Mouse (Mus musculus): ENCODE results near the gene Otos. TPM values are rescaled to one million over a fixed set of nuclear protein-coding genes. Genes with fewer than 3 reads are reported as not detected.

Otos gene
- total RNA-seq, 4 experiments from 2014 or later, result 0.51 to 2.3 (median 1.8) TPM

DNA sequence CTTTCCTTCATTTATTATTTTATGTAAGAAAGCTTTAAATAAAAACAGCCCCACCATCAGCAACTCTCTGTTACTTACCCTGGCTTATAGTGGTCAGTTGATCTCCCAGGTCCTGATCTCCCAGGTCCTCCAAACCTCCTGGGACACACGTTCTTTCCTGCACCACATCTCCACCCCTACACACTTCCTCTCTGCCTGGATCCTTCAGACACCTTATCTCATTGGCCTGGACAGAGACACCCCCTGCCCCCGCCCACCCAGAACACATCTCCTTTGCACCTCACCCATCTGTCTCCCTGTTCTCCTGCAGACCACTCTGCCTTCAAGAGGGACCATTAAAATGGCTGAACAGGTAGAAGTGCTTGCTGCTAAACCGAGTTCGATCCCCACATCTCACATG, 1.6 kb downstream of the Otos start:
- no peak for DNase-seq (ENCODE audit: low spot score in 2 of 2)

DNA sequence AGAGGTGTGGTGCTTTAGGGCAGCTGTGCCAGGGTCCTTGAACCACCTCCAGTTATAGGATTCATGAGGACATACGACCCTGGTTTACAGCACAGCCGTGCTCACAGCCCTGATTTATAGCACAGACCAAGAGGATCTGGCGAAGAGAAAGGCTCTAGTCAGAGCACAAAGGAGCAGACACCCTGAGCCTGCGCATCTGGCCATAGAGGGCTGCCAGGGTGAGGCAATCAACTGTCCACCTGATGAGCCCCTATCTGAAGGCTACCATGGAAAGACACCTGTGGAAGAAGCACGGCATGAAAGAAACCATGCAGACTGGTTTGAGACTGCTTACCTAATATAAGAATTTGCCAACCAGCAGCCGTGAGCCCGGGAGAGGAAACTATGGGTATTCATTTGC, 2.0 kb downstream of the Otos start:
- DNase-seq (ENCODE audit: low spot score in 2 of 2), result no peak

- DNase-seq (ENCODE audit: low spot score in 2 of 2), result no peak
Measured at GRCm38 (mm10) chr1:92646111-92646510, 2.5 kb downstream of the Otos start.

DNA sequence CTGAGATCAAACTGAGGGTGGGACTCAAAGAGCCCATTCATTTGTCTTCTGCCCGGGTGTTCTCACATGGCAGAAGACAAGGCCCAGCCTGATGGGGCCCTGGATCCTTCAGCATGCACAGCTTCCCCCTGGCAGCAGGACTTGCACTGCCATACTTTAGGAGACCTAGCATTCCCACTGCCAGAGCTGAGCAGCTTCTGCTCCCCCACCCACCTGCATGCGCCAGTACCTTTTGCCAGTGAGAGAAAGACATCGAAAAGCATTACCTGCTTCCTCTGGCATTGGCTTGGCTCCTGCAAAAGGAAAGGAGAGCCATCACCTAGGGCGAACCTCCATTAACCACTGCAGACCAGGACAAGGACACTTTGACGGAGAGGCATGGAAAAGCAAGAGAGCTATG, 3.7 kb downstream of the Otos start:
- DNase-seq (ENCODE audit: low spot score in 2 of 2), result no peak

DNA sequence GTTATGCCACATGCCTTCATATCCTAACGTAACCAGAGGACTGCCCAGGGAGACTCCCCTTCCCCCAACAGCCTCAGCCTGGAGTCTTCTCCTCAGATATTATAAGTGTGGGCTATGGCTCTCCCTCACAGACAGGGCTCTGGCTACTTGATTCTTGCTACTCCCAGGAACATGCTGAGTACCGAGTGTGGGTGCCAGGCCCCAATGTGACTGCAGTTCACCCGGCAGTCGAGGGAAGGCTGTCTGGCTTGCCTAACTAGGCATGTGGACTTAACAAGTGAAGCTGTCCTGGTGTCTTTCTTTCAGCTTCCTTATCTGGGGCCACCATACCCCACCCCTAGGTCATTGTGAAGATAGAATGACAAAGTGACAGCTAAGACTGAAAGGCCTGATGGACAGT, 5.0 kb downstream of the Otos start:
- no peak for DNase-seq (ENCODE audit: low spot score in 2 of 2)

- DNase-seq (ENCODE audit: low spot score in 2 of 2), result peak; percentile 81 to 89
Measured at GRCm38 (mm10) chr1:92641514-92642272, 6.9 kb downstream of the Otos start, which contains the start of gene Cops9. Cops9 (minus strand) TSS chr1:92641985.

DNA sequence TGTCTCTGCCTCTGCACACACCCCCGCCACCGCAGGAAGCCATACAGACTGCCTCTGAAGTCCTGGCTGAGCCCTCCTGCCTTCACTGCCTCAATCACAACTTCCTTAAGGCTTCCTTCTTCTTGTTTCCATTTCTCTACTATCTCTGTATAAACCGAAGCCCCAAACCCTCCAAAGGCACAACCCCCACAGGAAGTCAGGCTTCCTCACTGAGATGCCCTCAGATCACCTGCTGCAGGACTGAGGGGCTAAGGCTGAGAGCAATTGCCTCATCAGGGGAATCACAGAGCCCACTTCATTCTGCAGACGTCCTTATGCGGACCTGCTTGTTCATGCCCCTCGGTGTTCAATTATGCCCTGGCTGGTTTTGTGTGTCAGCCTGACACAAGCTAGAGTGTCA, 8.2 kb downstream of the Otos start:
- DNase-seq (ENCODE audit: low spot score in 2 of 2), result no peak

DNA sequence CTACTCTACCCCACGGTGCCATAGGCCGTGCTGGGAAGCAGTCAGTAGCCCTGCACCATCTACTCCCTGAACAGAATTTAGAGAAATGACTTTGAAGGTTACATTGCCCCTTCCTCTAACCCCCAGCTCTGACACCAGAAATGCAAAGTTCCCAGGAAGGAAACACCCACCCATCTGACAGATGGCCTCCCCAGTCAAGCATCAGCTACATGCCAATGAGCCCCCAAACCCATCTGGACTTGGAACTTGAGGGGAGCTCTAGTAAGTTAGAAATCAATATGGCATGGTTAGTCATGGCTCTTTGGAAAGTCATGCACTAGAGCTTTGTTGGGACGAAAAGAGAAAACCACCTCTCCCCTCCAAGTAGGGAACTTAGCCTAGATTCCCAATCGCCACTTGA, 9.9 kb downstream of the Otos start:
- DNase-seq (ENCODE audit: low spot score in 2 of 2), result peak in 1 of 2 experiments; percentile 48

DNA sequence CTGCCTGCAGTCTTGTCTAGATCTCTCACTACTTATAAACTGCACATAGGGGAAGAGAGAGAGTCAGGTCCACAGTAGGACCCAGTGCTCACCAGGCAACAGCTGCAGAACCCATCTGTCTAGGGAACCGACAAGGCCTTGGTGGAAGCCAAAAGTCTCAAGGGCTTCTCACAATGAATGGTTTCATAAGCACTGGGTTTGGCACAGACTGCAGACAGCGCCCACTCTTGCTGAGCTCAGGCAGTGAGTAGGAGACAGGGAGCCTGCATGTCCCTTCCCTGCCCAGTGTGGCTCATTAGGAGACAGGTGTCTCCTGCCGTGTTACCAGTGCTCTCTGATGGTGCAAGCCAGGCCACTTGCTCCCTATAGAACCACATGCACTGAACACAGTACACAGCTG, 10.5 kb downstream of the Otos start:
- peak; percentile 81 to 83 for DNase-seq (ENCODE audit: low spot score in 2 of 2)

DNA sequence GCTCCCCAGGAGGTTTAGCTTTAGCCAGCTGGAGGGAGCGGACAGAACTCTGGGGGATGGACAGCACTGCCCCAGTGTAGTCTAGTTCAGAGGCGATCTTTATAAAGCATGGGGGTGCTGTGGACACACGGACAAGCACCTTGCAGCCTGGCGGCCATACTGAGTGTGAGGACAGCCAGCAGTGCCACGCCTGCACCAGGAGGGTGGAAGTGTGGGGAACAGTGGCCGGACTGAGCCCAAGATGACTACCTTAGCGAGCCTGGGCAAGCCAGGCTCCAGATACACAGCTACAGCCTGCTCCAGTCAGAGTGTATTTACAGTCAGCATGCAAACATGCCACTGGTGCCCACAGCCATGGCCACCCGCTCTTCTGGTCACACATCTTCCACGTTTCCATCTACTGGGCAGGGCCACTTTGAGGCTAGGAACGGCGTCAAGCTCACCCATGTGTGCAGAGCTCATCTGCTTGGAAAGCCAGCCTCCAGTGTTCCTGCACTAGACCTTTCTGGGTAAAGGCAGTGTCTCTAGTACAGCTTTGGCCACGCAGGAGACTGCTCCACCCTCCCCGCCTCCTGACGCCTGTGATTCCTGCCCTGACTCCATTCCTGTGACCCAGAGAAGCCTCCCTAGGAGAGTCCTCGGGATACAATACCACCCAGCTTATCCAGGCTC, 11.0 kb downstream of the Otos start:
- DNase-seq (ENCODE audit: low spot score in 2 of 2), result no peak

- DNase-seq (ENCODE audit: low spot score in 2 of 2), result no peak
Measured at GRCm38 (mm10) chr1:92636676-92637075, 12.0 kb downstream of the Otos start.

GRCm38 (mm10) chr1:92636015-92636414, 12.6 kb downstream of the Otos start:
- no peak for DNase-seq (ENCODE audit: low spot score in 2 of 2)

DNA sequence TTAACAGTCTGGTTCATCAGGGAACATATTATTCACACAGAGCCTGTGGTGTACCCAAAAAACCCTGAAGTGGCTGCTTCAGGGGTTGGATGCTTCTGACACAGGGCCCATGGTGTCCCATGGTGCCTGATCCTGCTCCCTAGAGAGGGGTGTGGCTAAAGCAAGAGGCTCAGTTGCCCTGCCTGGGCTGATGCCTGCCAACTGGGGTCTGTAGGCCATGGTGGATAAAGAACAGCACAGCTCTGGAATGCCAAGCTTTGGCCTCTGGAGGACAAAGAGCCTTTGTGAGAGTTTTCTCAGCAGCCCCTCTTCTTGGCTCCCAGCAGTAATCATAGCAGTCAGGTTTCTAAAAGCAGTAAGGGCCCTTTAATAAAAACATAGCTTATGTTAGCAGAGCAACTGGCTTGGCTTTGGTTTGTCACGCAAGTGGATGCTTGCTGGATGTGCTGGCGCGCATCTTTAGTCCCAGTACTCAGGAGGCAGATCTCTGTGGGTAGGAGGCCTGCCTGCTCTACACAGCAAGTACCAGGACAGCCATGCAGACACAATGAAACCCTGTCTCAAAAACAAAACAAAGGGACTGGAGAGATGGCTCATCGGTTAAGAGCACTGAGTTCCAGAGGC, 13.6 kb downstream of the Otos start:
- peak in 1 of 2 experiments; percentile 47 for DNase-seq (ENCODE audit: low spot score in 2 of 2)

GRCm38 (mm10) chr1:92634569-92634968, 14.1 kb downstream of the Otos start:
- DNase-seq (ENCODE audit: low spot score in 2 of 2), result no peak

DNA sequence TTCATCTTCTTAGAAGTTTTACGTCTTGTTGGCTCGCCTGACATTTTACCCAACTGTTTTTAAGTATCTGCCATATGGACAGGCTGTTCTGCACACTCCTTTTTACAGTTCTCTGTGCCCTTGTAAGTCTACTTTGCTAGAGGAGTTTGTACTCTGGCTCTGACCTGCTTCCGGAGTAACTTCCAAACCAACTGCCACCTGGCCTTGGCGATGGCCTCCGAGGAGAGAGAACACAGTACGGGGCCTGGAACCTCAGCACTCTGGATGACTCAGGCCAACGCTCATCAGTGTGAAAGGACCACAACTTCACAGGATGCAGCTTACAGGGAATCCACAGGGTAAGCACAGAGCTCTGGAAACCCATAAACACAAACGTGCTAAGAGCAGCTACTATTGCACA, 14.9 kb downstream of the Otos start:
- DNase-seq (ENCODE audit: low spot score in 2 of 2), result peak in 1 of 2 experiments; percentile 44

- no peak for DNase-seq (ENCODE audit: low spot score in 2 of 2)
Measured at GRCm38 (mm10) chr1:92632948-92633347, 15.7 kb downstream of the Otos start.

DNA sequence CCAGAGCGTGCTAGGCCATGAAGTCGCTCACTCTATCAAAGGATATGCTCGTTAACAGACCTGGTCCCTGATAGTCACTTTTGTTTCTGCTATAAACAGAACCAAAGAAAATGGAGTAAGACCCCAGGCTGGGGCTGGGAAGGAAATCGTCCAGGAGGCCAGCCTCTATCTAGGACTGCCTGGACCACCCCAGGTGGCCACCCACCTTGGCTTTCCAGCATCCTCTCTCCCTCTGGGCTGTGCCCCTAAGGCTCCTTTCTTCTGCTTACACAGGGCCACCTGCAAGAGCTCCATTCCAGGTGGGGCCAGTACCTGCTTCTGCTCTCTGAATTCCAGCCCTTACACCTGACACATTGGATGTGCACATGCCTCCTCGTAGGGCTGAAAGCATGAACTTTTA, 16.4 kb downstream of the Otos start:
- DNase-seq (ENCODE audit: low spot score in 2 of 2), result no peak

DNA sequence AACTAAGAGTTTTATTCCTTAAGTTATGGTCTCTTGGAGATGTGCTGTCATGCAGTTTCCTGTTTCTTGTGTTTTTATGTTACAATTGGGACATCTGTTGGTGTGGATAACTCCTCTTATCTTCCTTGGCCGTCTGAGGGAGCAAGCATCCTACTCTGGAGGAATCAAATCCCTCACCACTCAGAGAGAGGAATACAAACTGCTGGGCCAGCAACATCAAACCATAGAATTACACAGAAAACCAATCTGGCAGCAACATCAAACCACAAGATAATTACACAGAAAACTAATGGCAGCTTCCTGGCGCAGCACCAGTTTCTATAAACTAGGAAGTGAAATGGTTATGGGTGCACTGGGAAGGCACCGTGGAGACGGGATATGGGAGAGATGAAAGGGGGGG, 20.4 kb downstream of the Otos start:
- DNase-seq (ENCODE audit: low spot score in 2 of 2), result no peak

- no peak for DNase-seq (ENCODE audit: low spot score in 2 of 2)
Measured at GRCm38 (mm10) chr1:92618360-92618759, 30.3 kb downstream of the Otos start.

DNA sequence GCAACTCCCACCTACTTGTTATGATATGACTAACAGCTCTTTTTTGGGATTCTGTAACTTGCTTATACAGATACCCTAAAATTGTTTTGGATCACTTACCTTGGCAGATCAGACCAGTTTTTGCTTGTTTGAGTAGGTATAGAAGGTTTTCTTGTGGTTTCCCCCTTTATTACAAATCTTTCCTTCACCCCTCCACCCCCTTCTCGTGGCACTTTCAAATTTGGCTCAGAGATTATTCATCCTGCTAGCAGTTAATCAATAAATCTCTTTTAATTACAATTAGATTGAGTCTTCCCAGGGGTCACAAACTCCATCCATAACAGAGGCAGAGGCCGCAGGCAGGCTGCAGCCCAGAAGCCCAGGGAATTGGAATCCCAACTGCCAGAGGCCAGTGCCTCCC, 31.2 kb downstream of the Otos start, which contains the start of gene Olfr12:
Gene Olfr12, plus strand, starts transcription at position 301 of the 400 bp plus-strand sequence.
- DNase-seq (ENCODE audit: low spot score in 2 of 2), result no peak

- no peak for DNase-seq (ENCODE audit: low spot score in 2 of 2)
Measured at GRCm38 (mm10) chr1:92616046-92616445, 32.6 kb downstream of the Otos start.

DNA sequence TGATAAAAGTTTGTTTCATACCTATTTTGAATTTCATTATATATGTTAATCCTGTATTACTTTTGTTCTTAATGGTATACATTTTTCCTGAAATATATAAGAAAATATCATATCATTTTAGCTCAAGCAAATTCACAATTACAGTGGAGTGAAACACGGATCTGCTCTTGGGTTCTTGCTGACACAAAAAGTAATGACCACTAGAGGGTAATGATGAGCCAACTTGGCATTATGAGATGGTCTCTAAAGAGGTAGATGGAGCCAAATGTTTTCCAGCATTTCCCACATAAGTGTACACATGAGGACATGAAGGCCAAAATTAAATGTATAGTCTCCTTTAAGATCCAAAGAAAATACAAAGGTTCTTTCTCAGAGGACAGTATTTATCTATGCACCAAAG, 34.1 kb downstream of the Otos start:
- no peak for DNase-seq (ENCODE audit: low spot score in 2 of 2)
